Mouse (Mus musculus): ENCODE results near the gene Olfr464. TPM values are rescaled to one million over a fixed set of nuclear protein-coding genes. Genes with fewer than 3 reads are reported as not detected.
A peak's percentile ranks its signal among the peaks of the same experiment; 100 is the strongest.

Olfr464 gene
- not detected for total RNA-seq (2021)
- long read RNA-seq, experiment 1, result 0 reads
- long read RNA-seq, experiment 2, result 0 reads

DNA sequence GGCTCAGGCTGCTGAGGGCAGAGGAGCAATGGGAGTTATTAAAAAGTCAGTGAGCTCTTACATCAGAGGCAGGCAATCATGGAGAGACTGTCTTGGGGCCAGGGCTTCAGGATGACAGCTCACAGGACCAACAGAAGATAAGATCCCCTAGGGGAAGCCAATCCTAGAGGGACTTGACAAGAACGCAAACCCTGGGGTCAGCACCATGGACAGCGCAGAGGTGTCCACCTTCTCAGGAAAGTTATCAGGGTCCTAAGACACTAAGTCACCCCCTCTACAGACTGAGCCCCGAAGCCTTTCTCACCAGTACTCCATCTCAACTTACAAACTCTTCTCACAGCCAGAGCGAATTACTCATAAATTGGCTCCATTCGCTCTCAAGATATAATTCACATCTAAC, at the start of gene Olfr464:
Gene Olfr464 (minus strand): TSS at position 2 of the 400 bp plus-strand sequence.
- DNase-seq, result peak; percentile 9 to 14
- intact Hi-C loops (cut with DNase I), result no loop called here

DNA sequence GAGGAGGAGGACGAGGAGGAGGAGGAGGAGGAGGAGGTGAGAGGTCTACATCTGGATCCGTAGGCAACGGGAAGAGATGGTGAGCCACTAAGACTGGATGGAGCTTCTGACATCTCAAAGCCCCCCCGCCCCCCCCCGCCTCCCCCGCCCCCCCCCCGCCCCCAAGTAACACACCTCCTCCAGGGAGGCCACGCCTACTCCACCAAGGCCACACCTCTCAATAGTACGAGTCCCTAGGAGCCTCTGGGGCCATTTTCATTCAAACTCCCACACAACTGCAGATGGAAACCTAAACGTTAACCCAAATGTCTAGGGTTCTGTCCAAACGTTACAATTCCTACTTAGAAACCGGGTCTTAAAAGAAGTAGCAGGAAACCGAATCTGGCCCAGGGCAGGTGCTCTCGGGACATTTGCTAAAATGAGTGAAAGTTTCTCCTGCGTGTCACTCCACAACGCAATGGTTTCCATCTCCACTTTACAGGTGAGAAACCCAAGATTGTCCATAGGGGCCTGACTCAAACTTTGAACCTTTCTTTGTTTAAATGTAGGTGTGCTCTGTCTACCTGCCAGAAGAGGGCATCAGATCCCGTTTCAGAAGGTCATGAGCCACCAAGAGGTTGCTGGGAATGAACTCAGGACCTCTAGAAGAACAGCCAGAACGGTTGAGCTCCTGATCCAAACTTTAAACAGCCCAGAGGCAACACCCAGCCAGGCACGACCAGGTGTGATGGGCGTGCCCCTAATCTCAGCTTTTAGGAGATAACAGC, 47.8 kb upstream of the Olfr464 start:
- intact Hi-C loops (cut with DNase I), result loop anchor here (5.0 kb wide), 1 partner anchor 854 kb away; no protein-coding TSS in a partner anchor
- DNase-seq, result no peak

DNA sequence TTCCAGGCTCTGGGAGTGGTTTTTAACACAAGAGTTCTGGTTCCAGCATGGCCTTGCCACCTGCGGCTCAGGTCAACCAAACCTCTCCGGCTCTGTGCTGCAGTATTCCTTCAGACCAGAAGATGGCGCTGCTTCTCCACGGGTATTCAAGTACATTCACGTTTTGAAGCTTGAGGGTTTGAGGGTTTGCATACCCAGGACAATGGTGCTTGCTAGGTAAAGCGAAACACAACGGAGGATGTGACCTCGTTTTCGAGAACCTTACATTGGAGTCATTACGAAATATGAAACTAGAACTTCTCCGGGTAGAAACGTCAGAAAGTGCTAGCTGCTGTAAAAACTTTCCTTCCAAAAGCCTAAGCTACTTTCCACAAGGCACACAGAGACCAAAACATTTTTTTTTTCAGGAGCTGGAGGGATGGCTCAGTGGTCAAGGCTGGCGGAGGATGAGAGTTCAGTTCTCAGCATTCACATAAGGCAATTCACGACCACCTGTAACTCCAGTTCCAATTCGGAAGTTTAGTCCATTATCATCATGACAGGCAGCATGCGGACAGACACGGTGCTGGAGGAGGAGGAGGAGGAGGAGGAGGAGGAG, 47.0 kb upstream of the Olfr464 start:
- intact Hi-C loops (cut with DNase I), result loop anchor here (5.0 kb wide), 1 partner anchor 855 kb away; no protein-coding TSS in a partner anchor
- peak; percentile 78 to 89 for DNase-seq

DNA sequence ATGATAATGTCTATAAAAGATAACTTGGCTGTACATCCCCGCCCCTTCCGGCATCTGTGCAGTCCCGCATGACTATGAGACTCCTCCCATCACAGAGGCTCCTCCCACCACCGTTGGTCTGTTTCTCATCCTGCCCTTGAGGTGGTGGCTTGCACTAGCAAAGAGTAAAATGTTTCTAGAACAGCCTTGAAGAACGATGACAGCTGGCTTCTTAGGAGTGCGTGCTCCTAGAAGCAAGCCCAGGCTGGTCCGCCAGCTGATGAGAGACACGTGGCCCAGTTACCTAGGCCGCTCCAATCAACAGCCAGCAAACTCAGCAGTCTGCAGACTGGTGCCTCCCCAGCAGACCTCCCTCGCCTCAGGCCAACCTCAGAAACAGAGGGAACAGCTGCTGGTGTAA, 45.4 kb upstream of the Olfr464 start:
- no peak for DNase-seq
- intact Hi-C loops (cut with DNase I), result loop anchor here (5.0 kb wide), 1 partner anchor 856 kb away; no protein-coding TSS in a partner anchor

- intact Hi-C loops (cut with DNase I), result loop anchor here (5.0 kb wide), 1 partner anchor 857 kb away; no protein-coding TSS in a partner anchor
These were observed 44.5 kb upstream of the Olfr464 start for GRCm38 (mm10) chr11:87965293-87965692.

GRCm38 (mm10) chr11:87957066-87957465, 36.3 kb upstream of the Olfr464 start:
- intact Hi-C loops (cut with DNase I), result no loop called here
- DNase-seq, result peak in 1 of 2 experiments; percentile 30

More at GRCm38 (mm10) chr11:87965293-87965692, 44.5 kb upstream of the Olfr464 start:
- DNase-seq, result no peak

DNA sequence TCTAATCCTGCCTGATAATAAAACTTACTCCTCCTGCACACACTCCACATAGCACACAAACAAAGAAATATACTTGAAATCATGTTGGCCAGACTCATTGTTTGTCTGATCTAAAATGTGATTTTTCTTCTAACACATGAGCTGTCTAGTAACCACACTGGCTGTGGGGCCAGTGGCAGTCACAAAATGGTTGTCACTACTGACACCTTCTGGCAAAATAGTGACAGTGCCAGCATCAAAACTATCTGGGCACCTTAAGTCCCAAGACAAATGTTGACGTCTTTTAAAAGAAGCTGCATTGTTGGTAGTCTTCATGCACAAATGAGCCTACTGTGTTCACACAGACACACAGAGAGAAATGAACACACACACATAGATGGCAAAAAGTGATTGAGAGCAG, 34.4 kb upstream of the Olfr464 start:
- no peak for DNase-seq
- intact Hi-C loops (cut with DNase I), result no loop called here

GRCm38 (mm10) chr11:87949990-87950389, 29.2 kb upstream of the Olfr464 start:
- no peak for DNase-seq
- intact Hi-C loops (cut with DNase I), result no loop called here

DNA sequence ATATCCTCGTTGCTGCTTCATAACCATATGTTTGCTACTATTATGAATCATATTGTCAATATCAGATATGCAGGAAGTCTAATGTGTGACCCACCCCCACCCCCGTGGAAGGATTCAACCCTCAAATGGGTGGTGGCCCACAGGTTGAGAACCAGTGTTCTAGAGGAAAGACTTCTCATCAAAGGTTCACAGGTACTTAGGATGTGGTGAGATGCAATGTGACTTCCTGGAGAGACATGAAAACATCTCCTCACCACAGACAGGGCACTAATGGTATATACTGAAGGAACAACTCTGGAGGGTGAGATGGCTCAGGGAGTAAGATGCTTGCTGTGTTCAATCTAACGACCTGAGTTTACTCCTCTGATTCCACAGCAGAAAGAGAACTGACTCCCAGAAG, 14.7 kb upstream of the Olfr464 start:
- intact Hi-C loops (cut with DNase I), result no loop called here

DNA sequence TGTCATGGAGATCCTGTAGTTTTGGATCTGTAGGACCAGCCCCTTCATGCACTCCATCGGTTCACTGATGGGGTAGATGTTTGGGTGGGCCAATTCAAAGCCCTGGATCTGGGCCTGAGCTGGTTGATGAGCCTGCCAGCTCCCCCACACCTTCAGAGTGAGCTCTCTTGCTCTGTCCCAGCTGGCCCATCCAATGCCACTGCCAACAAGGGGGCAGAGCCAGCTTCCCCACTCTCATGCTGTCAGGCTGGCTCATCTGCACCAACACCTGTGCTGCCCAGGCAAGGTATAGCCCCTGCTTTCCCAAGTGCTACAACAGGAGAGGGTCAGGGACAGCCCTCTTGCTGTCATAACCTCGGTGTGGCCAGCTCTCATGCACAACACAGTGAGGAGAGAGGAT, 13.0 kb upstream of the Olfr464 start:
- intact Hi-C loops (cut with DNase I), result no loop called here
- no peak for DNase-seq

More for the DNA sequence above, 14.7 kb upstream of the Olfr464 start:
- DNase-seq, result no peak

- DNase-seq, result no peak
- intact Hi-C loops (cut with DNase I), result no loop called here
These were observed 9.6 kb upstream of the Olfr464 start for GRCm38 (mm10) chr11:87930348-87930747.

- DNase-seq, result no peak
- intact Hi-C loops (cut with DNase I), result no loop called here
These were observed 466 bp downstream of the Olfr464 start for GRCm38 (mm10) chr11:87920301-87920700.

DNA sequence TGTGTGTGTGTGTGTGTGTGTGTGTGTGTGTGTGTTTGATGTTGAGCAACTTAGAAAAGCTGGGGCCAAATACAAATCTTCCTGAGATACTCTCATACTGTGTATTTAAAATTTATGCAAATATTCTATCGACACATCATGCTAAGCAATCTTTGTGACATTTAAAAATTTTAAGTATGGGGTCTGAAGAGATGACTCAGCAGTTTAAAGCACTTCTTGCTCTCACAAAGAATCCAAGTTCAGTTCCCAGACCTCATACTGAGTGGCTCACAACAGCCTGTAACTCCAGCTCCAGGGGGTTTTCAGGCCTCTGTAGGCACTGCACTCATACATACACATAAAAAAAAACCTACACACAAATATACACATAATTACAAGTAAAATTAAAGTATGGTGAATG, 4.8 kb downstream of the Olfr464 start:
- intact Hi-C loops (cut with DNase I), result no loop called here

DNA sequence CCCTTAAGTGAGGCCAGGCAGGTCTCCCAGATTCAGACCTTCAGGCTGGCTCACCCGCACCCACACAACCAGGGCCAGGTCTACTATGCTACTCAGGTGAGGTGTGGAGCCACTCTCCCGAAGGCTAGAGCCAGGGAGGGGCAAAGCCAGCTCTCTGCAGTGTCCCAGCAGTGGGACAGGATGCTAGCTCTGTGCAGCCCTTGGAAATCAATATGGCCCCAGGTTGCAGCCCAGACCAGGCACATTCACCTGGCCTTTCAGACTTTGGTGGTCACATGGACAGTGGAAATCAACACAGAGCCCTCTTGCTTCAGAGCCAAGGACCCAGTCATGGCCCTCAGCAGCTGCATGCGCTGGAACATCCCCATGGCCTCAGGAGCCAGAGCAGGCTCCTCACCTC, 16.4 kb downstream of the Olfr464 start:
- DNase-seq, result no peak
- intact Hi-C loops (cut with DNase I), result no loop called here

More for the DNA sequence above, 4.8 kb downstream of the Olfr464 start:
- DNase-seq, result no peak

- DNase-seq, result no peak
- intact Hi-C loops (cut with DNase I), result no loop called here
These were observed 23.5 kb downstream of the Olfr464 start, which contains the start of gene Olfr463 for GRCm38 (mm10) chr11:87897287-87897686. TSS of gene Olfr463 (minus strand) at chr11:87897387.

GRCm38 (mm10) chr11:87892168-87892567, 28.6 kb downstream of the Olfr464 start, which contains the start of gene Olfr462:
TSS of gene Olfr462 (minus strand) at chr11:87892268.
- intact Hi-C loops (cut with DNase I), result no loop called here
- DNase-seq, result no peak

- intact Hi-C loops (cut with DNase I), result loop anchor here (10.0 kb wide), 1 partner anchor 220 kb away; the partner anchor contains the start of gene Rnf43
- DNase-seq, result no peak
These were observed 35.9 kb downstream of the Olfr464 start for GRCm38 (mm10) chr11:87884856-87885255.

GRCm38 (mm10) chr11:87883493-87883892, 37.3 kb downstream of the Olfr464 start:
- no peak for DNase-seq
- intact Hi-C loops (cut with DNase I), result loop anchor here (10.0 kb wide), 1 partner anchor 219 kb away; the partner anchor contains the start of gene Rnf43

GRCm38 (mm10) chr11:87881714-87882113, 39.1 kb downstream of the Olfr464 start:
- intact Hi-C loops (cut with DNase I), result loop anchor here (10.0 kb wide), 1 partner anchor 217 kb away; the partner anchor contains the start of gene Rnf43

GRCm38 (mm10) chr11:87879826-87880225, 40.9 kb downstream of the Olfr464 start:
- intact Hi-C loops (cut with DNase I), result loop anchor here (10.0 kb wide), 1 partner anchor 215 kb away; the partner anchor contains the start of gene Rnf43
- no peak for DNase-seq

More at GRCm38 (mm10) chr11:87881714-87882113, 39.1 kb downstream of the Olfr464 start:
- DNase-seq, result no peak

GRCm38 (mm10) chr11:87875436-87875835, 45.3 kb downstream of the Olfr464 start, which contains the start of gene Epx:
TSS of gene Epx (minus strand) at chr11:87875536.
- no peak for DNase-seq
- intact Hi-C loops (cut with DNase I), result no loop called here
